Mouse (Mus musculus): ENCODE data around the gene Mcur1. TPM values are rescaled to one million over a fixed set of nuclear protein-coding genes. Genes with fewer than 3 reads are reported as not detected.
A peak's percentile ranks its signal among the peaks of the same experiment; 100 is the strongest.

Gene Mcur1
- total RNA-seq, 2 experiments from 2014 or later, result 30.3 to 31.7 TPM

DNA sequence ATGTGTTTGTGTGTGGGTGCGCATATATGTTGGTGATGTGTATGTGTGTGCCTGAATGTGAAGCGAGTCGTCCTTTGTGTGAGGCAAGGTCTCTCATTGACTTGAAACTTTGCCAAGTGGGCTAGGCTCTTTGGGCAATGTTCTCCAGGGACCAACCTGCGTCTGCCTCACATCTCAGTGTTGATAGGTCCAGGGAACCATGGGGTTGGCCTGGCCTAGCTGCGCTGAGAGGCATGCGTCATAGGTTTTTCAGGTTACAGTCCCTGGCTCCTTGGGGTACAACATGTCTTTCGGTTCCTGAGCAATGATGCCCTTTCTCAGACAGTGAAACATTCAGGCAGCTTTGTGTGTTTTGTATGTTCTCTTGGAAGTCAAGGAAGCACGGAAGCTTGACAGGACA, 6.2 kb upstream of the Mcur1 start:
- no peak for DNase-seq (ENCODE audit: low spot score)

- DNase-seq (ENCODE audit: low spot score), result peak; percentile 83
These were observed 5.4 kb upstream of the Mcur1 start for GRCm38 (mm10) chr13:43565346-43565745.

GRCm38 (mm10) chr13:43564733-43565132, 4.7 kb upstream of the Mcur1 start:
- DNase-seq (ENCODE audit: low spot score), result no peak

GRCm38 (mm10) chr13:43562726-43563125, 2.7 kb upstream of the Mcur1 start:
- no peak for DNase-seq (ENCODE audit: low spot score)

DNA sequence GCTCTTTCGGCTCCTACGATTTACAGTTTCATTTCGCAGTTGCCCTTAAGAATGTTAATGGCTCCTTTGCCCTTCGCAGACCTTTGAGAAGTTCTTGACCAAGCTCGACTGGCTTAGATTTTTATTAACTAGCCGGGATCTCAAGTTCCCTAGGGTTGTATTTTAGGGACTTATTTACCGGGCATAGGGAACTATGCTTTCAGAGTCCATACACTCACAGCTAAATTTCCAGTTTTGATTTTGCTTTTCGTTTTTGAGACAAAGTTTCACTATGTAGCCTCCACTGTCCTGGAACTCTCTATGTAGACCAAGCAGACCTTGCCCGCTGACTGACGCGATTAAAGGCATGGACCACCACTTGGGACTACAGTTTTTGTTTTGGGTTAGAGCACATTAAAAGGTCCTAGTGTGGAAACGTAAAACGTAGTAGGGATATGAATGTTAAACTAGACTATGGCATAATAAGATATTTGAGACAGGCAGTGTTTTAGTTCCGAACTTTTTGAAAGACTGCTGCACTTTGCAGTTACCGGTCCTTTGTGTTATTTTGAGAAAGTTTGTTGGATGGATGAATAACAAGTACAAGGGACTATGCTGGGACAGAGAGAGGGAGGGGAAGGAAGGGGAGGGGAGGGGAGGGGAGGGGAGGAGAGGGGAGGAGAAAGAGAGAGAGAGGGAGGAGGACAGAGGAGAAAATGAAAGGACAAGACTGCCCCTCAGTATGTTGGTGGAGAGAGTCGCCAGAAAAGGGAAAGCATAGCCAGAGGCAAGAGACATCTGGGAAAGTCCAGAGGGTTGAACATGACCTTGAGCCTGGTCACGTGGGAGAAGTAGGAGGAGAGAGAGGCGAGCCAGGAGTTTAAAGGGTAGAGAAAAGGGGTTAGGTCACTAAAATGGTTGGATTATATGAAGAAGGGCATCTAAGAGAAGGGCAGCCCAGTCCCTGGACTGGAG, 744 bp upstream of the Mcur1 start:
- DNase-seq (ENCODE audit: low spot score), result peak; percentile 59

- DNase-seq (ENCODE audit: low spot score), result no peak
These were observed 1.0 kb downstream of the Mcur1 start for GRCm38 (mm10) chr13:43558959-43559358.

DNA sequence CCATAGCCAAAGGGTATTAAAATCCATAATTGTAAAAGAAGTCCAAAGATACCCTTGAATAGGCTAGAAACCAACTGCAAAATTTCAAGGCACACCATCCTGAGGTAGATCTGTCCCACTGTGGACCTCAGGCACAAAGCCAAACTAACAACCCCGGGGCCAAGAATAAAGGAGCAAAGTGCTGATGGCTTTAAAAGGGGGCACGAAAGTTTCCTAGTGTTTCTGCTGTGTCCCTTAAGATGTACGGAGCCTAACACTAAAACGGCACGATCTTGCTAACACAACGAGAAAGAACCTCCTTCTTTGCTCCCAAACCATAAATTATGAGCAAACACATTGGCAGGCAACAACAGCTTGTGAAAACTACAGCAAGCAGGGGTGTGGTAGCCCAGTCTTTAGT, 1.6 kb downstream of the Mcur1 start:
- DNase-seq (ENCODE audit: low spot score), result no peak

GRCm38 (mm10) chr13:43556913-43557542, 3.0 kb downstream of the Mcur1 start:
- DNase-seq (ENCODE audit: low spot score), result no peak

GRCm38 (mm10) chr13:43555321-43555720, 4.7 kb downstream of the Mcur1 start:
- no peak for DNase-seq (ENCODE audit: low spot score)

GRCm38 (mm10) chr13:43554827-43555226, 5.2 kb downstream of the Mcur1 start:
- no peak for DNase-seq (ENCODE audit: low spot score)

DNA sequence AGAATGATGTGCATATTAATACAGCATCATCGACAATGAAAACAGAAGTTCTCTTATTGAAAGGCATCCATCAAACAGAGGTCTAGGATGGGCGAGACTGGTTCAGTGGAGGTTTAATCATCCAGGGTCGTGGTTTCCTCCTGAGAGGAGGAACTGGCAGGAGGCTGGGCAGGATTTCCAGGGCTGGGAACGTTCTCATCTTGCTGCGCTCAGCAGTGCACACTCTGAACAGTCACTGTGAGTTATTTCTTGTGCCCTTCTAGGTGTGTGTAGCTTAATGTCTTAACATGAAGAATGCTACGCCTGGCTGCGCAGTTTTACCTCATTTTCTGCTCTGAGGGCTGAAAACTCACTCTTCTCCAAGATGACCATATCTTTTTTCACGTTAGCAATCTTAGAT, 9.3 kb downstream of the Mcur1 start:
- DNase-seq (ENCODE audit: low spot score), result no peak

DNA sequence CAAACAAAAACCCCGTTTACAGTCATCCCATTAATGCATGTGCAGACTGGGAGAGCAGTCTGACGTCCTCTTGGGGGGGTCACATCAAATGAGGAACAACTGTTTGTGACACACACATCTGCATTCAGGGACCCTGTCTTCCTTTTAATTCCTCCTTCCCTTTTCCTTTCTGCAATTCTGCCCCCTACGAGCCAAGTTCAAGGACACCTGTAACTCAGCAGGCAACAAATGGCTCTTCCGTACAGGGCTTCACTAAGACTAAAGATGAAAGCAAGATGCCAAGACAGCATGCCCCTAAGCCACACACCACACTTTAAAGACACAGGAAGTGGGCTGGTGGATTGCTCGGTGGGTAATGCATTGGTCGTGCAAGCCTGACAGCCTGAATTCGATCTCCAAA, 10.1 kb downstream of the Mcur1 start:
- no peak for DNase-seq (ENCODE audit: low spot score)

GRCm38 (mm10) chr13:43549078-43549698, 10.8 kb downstream of the Mcur1 start:
- no peak for DNase-seq (ENCODE audit: low spot score)

- DNase-seq (ENCODE audit: low spot score), result no peak
These were observed 11.4 kb downstream of the Mcur1 start for GRCm38 (mm10) chr13:43548617-43549016.

DNA sequence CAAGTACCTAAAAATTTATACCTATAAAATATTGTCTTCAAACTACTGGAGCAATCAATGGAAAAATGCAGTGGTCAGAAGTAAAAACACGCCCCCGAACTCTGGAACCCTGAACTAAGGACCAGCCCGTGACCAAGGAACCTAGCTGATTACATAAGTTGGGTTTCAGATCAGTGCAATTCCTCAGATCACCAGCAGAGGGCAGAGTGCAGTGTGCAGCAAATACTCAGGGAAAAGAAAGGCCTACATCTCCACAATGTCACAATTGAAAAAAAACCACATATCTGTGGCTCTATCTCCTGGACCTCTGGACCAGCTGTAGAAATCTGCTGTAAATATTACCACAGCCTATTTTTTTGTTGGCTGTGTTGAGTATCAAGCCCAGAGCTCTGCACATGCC, 13.1 kb downstream of the Mcur1 start:
- peak; percentile 84 for DNase-seq (ENCODE audit: low spot score)

- DNase-seq (ENCODE audit: low spot score), result peak; percentile 38
These were observed 19.7 kb downstream of the Mcur1 start for GRCm38 (mm10) chr13:43540205-43540815.

- DNase-seq (ENCODE audit: low spot score), result no peak
These were observed 20.6 kb downstream of the Mcur1 start for GRCm38 (mm10) chr13:43539409-43539808.

GRCm38 (mm10) chr13:43537854-43538253, 22.1 kb downstream of the Mcur1 start:
- no peak for DNase-seq (ENCODE audit: low spot score)

DNA sequence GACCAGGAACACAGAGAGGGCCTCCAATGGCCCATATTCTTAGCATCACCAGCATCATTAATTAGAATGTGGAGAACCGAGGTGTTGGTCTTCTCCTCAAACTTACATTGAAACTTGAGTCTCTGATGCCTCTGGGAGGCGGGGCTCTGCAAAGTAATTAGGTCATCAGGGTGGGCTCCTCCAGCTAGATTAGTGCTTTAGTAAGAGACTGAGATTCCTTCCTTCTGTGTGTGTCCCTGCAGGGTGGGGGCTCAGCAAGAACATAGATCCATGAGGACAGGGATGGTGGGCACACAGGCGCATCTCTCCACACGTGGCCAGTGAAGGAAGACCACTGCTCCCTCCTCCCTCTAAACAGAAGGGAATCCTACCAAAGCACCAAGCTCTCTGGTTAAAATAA, 26.0 kb downstream of the Mcur1 start:
- no peak for DNase-seq (ENCODE audit: low spot score)

GRCm38 (mm10) chr13:43530832-43531693, 28.9 kb downstream of the Mcur1 start:
- DNase-seq (ENCODE audit: low spot score), result peak; percentile 34

All from gastrocnemius, adult 18-20 months (tissue).